Mouse (Mus musculus): ENCODE data around the gene Supt5. TPM values are rescaled to one million over a fixed set of nuclear protein-coding genes. Genes with fewer than 3 reads are reported as not detected.

Supt5 gene
- polyA plus RNA-seq, 1 experiment = 93.3 TPM

DNA sequence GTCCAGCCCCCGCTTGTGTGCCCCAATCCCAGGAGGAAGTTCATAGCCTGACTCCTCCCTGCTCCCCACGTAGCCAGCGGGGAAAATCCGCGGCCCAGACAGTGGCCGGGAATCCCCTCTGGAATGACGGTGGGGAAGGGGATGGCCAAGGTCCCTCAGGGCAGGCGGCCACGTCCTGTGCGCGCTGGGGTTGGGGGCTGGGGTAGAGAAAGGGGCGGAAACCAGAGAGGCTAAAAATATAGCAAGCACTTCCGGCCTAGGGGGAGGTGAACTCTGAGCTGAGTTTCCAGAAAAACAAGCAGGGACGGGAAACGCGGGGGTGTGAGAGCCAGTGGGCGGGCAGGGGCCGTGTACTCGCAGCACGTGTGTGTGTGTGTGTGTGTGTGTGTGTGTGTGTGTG, 43.4 kb upstream of the Supt5 start:
- Histone ChIP-seq H3K4me3 (replicated peaks) (peak overlapping the region; percentile 93), H3K4me1 (peaks cover 84% of the 10 kb centered on the region), H3K36me3 (replicated peaks; ENCODE audit: low read length) (peaks cover 40% of the 10 kb centered on the region), H3K9me3 (no peaks in the 10 kb centered on the region), H3K27me3 (replicated peaks) (no peaks in the 10 kb centered on the region)
- TF ChIP-seq GATA1 (IDR thresholded peaks at IDR 0.05; ENCODE audit: borderline replicate concordance, low read length) = no peak
- TF ChIP-seq FLI1 (IDR thresholded peaks at IDR 0.05; ENCODE audit: low read length) = 0 out of 2 replicates have a peak, but pooled peaks have one; percentile 30

DNA sequence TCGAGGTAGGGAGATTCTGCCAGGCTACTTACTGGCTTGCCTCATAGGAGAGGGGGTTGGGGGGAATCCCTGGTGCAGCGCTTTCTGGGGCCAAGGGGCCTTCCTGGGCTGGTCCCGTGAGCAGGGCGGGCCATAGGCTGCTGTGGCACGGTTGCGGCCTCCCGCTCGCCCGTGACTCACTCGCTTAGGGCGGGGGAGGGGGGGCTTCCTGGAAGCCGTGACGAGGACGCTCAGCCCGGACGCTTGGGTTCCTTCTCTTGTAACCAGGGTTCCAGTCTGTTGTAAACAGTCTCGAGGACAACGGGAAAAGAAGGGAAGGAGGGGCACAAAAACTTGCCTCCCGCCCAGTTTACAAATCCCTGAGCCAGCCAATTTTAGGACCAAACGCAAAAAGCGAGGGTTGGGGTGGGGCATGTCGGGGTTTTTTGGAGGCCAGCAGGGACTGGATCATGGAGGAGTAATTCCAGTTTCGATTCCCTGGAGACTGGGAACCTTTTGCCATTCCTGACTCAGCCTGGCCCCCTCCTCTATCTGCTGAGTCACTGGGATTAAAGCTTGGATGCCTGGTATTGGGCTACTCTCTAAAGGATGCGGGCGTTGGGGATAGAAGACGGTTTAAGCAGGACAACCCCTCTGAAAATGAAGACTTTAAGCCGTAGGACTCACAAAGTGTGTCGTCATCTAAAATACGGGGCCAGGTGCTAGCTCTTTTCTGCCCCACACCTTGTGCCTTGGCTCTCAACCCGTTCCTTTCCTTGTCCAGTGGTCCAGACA, 42.7 kb upstream of the Supt5 start:
- peak overlapping the region; percentile 93 for H3K4me3 ChIP-seq (replicated peaks)
- H3K4me1 ChIP-seq = peaks cover 82% of the 10 kb centered on the region
- TF ChIP-seq FLI1 (IDR thresholded peaks at IDR 0.05; ENCODE audit: low read length) = no peak
- TF ChIP-seq GATA1 (IDR thresholded peaks at IDR 0.05; ENCODE audit: borderline replicate concordance, low read length) = no peak
- peaks cover 39% of the 10 kb centered on the region for H3K36me3 ChIP-seq (replicated peaks; ENCODE audit: low read length)
- no peaks in the 10 kb centered on the region for H3K27me3 ChIP-seq (replicated peaks)
- H3K9me3 ChIP-seq = no peaks in the 10 kb centered on the region

DNA sequence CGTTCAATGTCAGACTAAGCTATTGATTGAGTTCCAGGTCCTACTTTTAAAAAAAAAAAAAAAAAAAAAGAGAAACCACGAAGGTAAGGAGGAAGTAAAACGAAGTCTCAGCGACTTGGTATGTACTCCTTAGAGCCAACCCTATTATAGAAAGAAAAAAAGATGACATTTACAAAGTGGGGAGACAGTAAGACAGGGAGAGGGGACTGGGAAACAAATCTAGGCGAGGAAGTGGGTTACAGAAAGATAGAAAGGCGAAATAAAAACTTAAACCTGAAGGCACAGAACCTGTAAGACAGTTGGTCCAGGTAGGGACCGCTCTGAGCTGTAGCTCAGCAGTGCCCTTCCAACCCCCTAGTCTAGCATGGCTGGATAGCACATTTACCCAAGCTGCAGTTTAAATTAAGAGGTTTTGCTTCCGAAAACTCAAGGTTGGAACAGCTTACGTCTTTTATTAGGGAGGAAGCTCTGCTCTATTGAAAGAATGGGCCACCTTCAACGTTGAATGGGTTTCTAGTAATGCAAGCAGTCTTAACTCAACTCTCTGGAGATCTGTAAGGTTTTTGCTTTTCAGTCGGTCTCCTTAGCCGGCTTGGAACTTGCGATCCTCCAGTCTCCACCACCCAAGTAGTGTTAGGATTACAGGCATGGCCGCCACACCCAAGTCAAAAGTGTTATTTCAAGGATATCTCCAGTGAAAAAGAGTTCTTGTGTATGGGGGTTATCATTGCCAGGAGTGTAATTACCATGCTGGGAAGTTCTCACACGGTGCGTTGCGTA, 41.9 kb upstream of the Supt5 start, which contains the start of gene Zfp36:
Gene Zfp36, minus strand, starts transcription at position 17 of the 780 bp plus-strand sequence.
- H3K27me3 ChIP-seq (replicated peaks) = no peaks in the 10 kb centered on the region
- no peaks in the 10 kb centered on the region for H3K9me3 ChIP-seq
- TF ChIP-seq FLI1 (IDR thresholded peaks at IDR 0.05; ENCODE audit: low read length) (no peak), GATA1 (IDR thresholded peaks at IDR 0.05; ENCODE audit: borderline replicate concordance, low read length) (no peak)
- peak within 1 kb of the TSS; percentile 96 for H3K4me3 ChIP-seq (replicated peaks)
- H3K36me3 ChIP-seq (replicated peaks; ENCODE audit: low read length) = peaks cover 33% of the 10 kb centered on the region
- H3K4me1 ChIP-seq = peaks cover 79% of the 10 kb centered on the region

DNA sequence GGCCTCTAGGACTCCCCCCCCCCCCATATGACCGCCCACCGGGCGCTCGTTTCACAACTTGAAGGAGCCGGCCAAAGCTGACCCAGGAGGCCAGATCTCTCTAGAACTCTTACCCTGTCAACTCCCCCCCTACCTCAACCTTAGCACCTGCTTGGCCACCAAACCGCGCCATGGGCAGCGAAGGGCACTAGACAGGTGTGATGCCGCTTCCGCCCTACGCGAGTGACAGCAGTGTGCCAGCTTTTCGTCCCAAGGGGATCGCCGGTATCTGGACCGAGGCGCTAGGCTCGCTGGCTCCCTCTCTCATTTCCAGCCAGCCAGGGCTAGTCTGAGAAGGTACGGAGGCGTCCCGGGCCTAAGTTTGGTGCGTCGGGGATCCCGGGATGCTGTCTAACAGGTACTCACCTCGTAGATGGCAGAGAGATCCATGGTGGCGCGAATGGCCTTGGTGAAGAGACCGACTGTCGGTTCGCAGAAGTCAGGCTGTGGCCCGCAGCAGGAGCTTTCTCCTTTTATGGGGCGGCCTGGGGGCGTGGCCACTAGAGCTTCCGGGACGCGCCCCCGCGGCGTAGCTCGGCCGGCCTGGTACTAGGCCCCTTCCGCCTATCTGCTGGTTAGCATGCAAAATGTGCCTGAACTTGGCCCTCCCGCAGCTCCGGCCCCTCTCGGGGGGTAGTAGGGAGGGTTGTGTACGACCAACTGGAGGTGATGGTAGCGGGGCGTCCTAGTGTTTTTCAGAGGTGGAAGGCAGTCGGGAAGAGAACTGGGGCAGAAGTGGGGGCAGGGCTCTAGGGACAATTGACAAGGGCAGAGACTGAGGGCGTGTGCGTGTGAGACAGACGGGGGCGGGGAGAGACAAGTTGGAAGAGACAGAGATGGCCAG, 40.5 kb upstream of the Supt5 start:
- no peaks in the 10 kb centered on the region for H3K9me3 ChIP-seq
- H3K27me3 ChIP-seq (replicated peaks) = no peaks in the 10 kb centered on the region
- TF ChIP-seq FLI1 (IDR thresholded peaks at IDR 0.05; ENCODE audit: low read length) = 0 out of 2 replicates have a peak, but pooled peaks have one; percentile 38
- no peak for TF ChIP-seq GATA1 (IDR thresholded peaks at IDR 0.05; ENCODE audit: borderline replicate concordance, low read length)
- H3K36me3 ChIP-seq (replicated peaks; ENCODE audit: low read length) = peaks cover 24% of the 10 kb centered on the region
- H3K4me1 ChIP-seq = peaks cover 79% of the 10 kb centered on the region
- peak overlapping the region; percentile 96 for H3K4me3 ChIP-seq (replicated peaks)

DNA sequence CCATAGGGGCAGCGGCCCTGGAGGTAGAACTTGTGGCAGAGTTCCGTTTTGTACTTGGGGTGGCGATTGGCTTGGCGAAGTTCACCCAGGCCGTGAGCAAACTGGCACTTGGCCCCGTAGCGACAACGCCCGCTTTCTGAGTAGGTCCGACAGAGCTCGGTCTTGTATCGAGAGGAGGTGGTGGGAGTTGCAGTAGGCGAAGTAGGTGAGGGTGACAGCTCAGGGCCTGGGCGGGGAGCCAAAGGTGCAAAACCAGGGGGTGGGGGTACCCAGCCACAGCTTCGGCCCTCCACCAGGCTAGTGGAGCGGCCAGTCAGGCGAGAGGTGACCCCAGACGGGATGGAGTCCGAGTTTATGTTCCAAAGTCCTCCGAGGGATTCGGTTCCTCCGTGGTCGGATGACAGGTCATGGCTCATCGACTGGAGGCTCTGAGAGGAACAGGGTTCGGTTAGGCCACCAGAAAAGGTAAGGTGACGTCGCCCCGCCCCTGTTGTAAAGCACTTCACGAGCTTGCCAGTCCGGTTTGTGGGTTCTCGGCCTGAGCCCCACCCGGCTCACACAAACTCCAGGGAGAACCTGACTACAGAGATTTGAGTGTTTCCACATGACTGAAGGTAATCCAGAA, 39.6 kb upstream of the Supt5 start:
- Histone ChIP-seq H3K4me3 (replicated peaks) (peak overlapping the region; percentile 96), H3K36me3 (replicated peaks; ENCODE audit: low read length) (peaks cover 24% of the 10 kb centered on the region), H3K27me3 (replicated peaks) (no peaks in the 10 kb centered on the region), H3K4me1 (peaks cover 76% of the 10 kb centered on the region), H3K9me3 (no peaks in the 10 kb centered on the region)
- TF ChIP-seq GATA1 (IDR thresholded peaks at IDR 0.05; ENCODE audit: borderline replicate concordance, low read length) = no peak
- TF ChIP-seq FLI1 (IDR thresholded peaks at IDR 0.05; ENCODE audit: low read length) = no peak

DNA sequence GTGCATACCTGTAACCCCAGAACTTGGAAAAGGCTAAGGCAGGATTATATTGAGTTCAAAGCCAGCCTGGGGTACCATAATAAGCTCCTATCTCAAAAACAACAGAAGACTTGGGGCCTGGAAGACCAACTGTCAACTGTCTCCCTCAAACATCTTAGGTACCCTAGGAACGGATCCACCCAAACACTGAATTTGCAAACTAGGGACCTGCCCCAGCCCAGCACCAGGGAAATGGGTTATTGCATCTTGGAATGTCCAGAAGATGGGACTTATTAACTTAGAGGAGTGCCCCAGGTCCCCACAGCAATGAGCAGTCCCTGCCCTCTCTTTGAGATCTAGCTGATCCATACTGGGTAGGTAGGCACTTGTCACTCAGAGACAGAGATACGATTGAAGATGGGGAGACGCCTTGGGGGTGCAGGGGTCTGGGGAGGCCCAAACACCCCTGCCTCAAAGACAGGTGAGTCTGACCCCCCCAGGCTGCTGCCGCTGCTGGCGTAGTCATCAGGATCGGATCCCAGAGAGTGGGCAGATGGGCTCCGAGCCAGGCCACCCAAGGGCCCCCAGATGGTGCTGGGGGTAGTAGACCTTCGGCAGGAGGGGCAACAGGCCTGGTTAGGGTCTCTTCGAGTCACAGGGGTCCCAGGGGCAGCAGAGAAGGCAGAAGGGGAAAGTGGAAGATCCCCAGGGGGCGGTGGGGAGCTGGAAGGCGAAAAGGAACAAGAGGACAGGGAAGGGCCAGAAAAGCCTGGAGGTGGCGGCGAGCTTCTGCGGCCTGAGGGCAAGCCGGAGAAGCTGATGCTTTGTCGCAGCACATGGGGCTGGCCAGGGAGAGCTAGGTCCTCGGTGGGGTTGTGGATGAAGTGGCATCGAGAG, 38.9 kb upstream of the Supt5 start:
- Histone ChIP-seq H3K9me3 (no peaks in the 10 kb centered on the region), H3K27me3 (replicated peaks) (no peaks in the 10 kb centered on the region), H3K4me1 (peaks cover 69% of the 10 kb centered on the region), H3K4me3 (replicated peaks) (peak overlapping the region; percentile 96), H3K36me3 (replicated peaks; ENCODE audit: low read length) (peaks cover 24% of the 10 kb centered on the region)
- TF ChIP-seq GATA1 (IDR thresholded peaks at IDR 0.05; ENCODE audit: borderline replicate concordance, low read length) = no peak
- no peak for TF ChIP-seq FLI1 (IDR thresholded peaks at IDR 0.05; ENCODE audit: low read length)

DNA sequence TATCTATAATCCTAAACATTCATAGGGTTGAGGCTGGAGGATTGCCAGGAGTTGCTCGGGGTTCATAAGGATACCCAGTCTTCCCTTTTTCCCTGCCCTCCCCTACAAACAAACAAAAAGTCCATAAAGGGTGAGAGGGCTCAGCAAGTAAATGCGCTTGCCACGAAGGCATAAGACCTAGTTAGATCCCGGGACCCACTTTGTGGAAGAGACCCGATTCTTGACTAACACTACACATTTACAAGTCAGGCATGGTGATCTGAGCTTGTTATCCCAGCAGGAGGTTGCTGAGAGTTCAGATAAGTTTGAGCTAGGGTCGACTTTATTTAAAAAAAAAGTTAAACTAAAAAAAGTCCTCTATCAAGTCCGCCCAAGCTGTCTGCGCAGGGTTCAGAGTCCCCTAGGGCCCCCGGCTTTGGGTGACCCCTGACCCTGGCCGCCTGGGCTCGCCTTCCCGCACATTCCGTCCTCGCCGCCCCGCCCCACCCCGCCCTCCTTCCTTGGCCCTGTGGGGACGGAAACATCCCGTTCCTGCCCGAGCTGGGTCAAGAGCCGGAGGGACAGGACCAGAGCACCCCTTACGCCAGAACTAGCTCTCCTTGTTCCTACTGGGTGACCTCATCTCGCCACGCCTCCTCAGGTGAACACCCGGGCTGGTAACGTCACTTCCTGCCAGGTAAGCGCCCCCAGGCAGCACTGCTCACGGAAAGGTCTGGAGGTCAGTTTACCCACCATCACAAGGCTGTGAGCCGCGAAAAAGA, 37.6 kb upstream of the Supt5 start:
- TF ChIP-seq FLI1 (IDR thresholded peaks at IDR 0.05; ENCODE audit: low read length) (no peak), GATA1 (IDR thresholded peaks at IDR 0.05; ENCODE audit: borderline replicate concordance, low read length) (no peak)
- H3K27me3 ChIP-seq (replicated peaks) = peaks cover 4% of the 10 kb centered on the region
- H3K4me3 ChIP-seq (replicated peaks) = peak overlapping the region; percentile 96
- H3K9me3 ChIP-seq = no peaks in the 10 kb centered on the region
- H3K4me1 ChIP-seq = peaks cover 69% of the 10 kb centered on the region
- peaks cover 24% of the 10 kb centered on the region for H3K36me3 ChIP-seq (replicated peaks; ENCODE audit: low read length)

All from megakaryocyte, embryonic 14.5 days (primary cell).